Mouse (Mus musculus) hindbrain, embryonic 12.5 days (tissue): ENCODE data around the gene Pald1. TPM values are rescaled to one million over a fixed set of nuclear protein-coding genes. Genes with fewer than 3 reads are reported as not detected.
A peak's percentile ranks its signal among the peaks of the same experiment; 100 is the strongest.

ENCODE experiments used
- ATAC-seq: fragments of 200-750 bp; cut with Nextera tagmentation; 2 replicates; pipeline ENCODE4 v1.8.0; 2017; ENCODE audit warnings: moderate TSS enrichment; ENCODE audit not compliant: low FRiP score
- H3K27ac ChIP-seq: fragments of 300-500 bp; sonication (generic); 2 replicates; pipeline ENCODE4 v1.5.1; 2016; ENCODE audit warnings: mild to moderate bottlenecking
- H3K27me3 ChIP-seq: fragments of 300-500 bp; sonication (generic); 2 replicates; pipeline ENCODE4 v1.6.1; 2016; ENCODE audit warnings: mild to moderate bottlenecking
- H3K36me3 ChIP-seq: fragments of 300-500 bp; sonication (generic); 2 replicates; pipeline ENCODE4 v1.6.1; 2016; ENCODE audit warnings: mild to moderate bottlenecking
- H3K4me1 ChIP-seq: fragments of 300-500 bp; sonication (generic); 2 replicates; pipeline ENCODE4 v1.6.1; 2016
- H3K4me2 ChIP-seq: fragments of 300-500 bp; sonication (generic); replicated peaks from 2 replicates; pipeline ENCODE4 v1.6.1; 2016; ENCODE audit warnings: mild to moderate bottlenecking
- H3K4me3 ChIP-seq: fragments of 300-500 bp; sonication (generic); 2 replicates; pipeline ENCODE4 v1.5.1; 2016; ENCODE audit warnings: mild to moderate bottlenecking
- H3K9ac ChIP-seq: fragments of 300-500 bp; sonication (generic); 2 replicates; pipeline ENCODE4 v1.6.1; 2016; ENCODE audit warnings: mild to moderate bottlenecking, moderate library complexity
- H3K9me3 ChIP-seq: fragments of 300-500 bp; sonication (generic); replicated peaks from 2 replicates; pipeline ENCODE4 v1.6.1; 2016; ENCODE audit warnings: mild to moderate bottlenecking
- WGBS: fragments of 180-500 bp; shearing (Covaris S2); methylation state at CpG from one replicate; pipeline ENCODE4 v1.1.7; 2016; 5-methylcytosine and 5-hydroxymethylcytosine counted together
- polyA plus RNA-seq: library from polyadenylated mRNA; unstranded; fragments of >200 nt; fragmentation: Nextera tagmentation; extraction: Ambion mirVana; gene quantifications from 2 replicates; pipeline ENCODE4 v1.2.1, GENCODE M21; 2016

Pald1 gene
- polyA plus RNA-seq, result 34.5 and 39.3 TPM in 2 replicates

- under 1% methylated on average over 60 of the region's 60 CpGs for whole genome bisulfite sequencing
- Histone ChIP-seq H3K4me1 (peaks cover 36% of the 10 kb centered on the region), H3K9ac (peak within 1 kb of the TSS; percentile 61), H3K4me3 (peak within 1 kb of the TSS; percentile 63), H3K36me3 (no peaks in the 10 kb centered on the region), H3K9me3 (no peaks in the 10 kb centered on the region), H3K27me3 (peaks cover 26% of the 10 kb centered on the region), H3K4me2 (peak within 1 kb of the TSS; percentile 70), H3K27ac (peak within 1 kb of the TSS; percentile 46)
- peak; percentile 89 for ATAC-seq
Measured at GRCm38 (mm10) chr10:61383021-61383714, at the start of gene Pald1. TSS of gene Pald1 (minus strand) at chr10:61383530.

DNA sequence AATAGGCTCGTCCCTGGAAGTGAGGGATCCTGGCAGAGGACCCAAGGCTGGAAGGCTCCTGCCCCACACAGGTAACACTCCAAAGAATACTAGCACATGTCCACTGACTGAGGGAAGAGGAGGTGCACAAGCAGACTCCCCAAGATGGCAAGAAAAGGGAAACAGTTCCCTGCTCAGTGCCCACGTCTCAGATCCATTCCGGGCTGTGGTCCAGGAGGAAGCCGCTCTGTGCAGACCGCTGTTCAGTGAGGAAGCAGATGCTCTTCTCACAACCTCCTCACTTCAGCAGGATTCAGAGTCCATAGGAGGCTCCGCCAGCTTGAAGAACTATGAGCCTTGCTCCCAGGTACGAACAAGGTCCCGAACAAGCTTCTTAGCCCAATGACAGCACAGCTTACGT, 48.0 kb upstream of the Pald1 start:
- no peak for ATAC-seq
- peaks cover 4% of the 10 kb centered on the region for H3K4me1 ChIP-seq
- H3K27ac ChIP-seq, result no peak overlapping the region
- no peak overlapping the region for H3K4me2 ChIP-seq
- H3K36me3 ChIP-seq, result peaks cover 47% of the 10 kb centered on the region
- 97% methylated on average over 9 of the region's 9 CpGs for WGBS
- no peak overlapping the region for H3K4me3 ChIP-seq
- H3K9ac ChIP-seq, result no peak overlapping the region
- H3K9me3 ChIP-seq, result no peaks in the 10 kb centered on the region
- H3K27me3 ChIP-seq, result no peaks in the 10 kb centered on the region

DNA sequence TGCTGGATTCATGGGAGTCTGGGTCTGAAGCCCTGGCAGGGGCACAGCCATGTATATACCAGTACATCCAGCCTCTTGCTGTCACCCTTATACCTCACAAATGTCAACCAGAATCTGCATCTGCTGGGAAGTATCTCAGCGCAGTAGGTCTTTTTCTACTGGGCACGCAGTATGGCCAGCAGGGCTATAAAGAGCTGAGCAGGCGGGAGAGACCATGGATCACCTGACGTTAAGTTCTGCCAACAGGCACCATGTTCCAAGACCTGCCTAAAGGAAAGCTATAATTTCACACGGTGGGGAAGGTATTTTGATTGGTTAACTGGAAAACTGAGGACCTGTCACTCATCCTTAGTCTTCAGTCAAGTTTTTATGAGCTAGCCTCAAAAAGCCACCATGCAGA, 45.7 kb upstream of the Pald1 start:
- no peaks in the 10 kb centered on the region for H3K27me3 ChIP-seq
- no peak overlapping the region for H3K9ac ChIP-seq
- no peak overlapping the region for H3K27ac ChIP-seq
- H3K4me3 ChIP-seq, result no peak overlapping the region
- ATAC-seq, result no peak
- 92% methylated on average over 5 of the region's 5 CpGs for WGBS
- H3K4me1 ChIP-seq, result peaks cover 13% of the 10 kb centered on the region
- H3K36me3 ChIP-seq, result peaks cover 39% of the 10 kb centered on the region
- no peak overlapping the region for H3K4me2 ChIP-seq
- no peaks in the 10 kb centered on the region for H3K9me3 ChIP-seq

DNA sequence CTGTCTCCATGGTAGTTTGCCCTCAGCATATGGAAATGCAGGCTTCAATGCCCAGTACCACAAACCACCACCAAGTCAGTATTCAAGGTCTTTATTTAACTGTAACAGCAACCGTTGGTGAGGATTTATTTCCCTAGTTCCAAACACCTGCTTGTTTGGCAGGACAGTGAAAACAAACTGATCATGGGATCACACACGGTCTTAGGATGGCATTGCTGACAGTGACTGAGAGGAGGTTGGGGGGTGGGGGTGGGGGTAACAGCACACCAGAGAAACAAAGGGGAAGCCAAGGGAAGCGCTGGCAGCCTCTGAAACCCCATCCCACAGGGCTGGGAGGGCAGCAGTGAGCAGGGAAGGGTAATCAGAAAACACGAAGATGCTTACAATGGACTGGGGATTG, 45.1 kb upstream of the Pald1 start:
- H3K4me3 ChIP-seq, result no peak overlapping the region
- H3K36me3 ChIP-seq, result peaks cover 33% of the 10 kb centered on the region
- no peak overlapping the region for H3K27ac ChIP-seq
- no peaks in the 10 kb centered on the region for H3K9me3 ChIP-seq
- no peak for ATAC-seq
- H3K9ac ChIP-seq, result no peak overlapping the region
- H3K27me3 ChIP-seq, result peaks cover under 1% of the 10 kb centered on the region; the same call in 1 of the 2 replicates
- no peak overlapping the region for H3K4me2 ChIP-seq
- peaks cover 13% of the 10 kb centered on the region for H3K4me1 ChIP-seq
- 60% methylated on average over 4 of the region's 4 CpGs for WGBS

GRCm38 (mm10) chr10:61427951-61428350, 44.6 kb upstream of the Pald1 start:
- Histone ChIP-seq H3K27me3 (peaks cover 5% of the 10 kb centered on the region; the same call in 1 of the 2 replicates), H3K9me3 (no peaks in the 10 kb centered on the region), H3K36me3 (peaks cover 28% of the 10 kb centered on the region), H3K4me3 (no peak overlapping the region), H3K9ac (no peak overlapping the region), H3K4me1 (peaks cover 13% of the 10 kb centered on the region), H3K27ac (no peak overlapping the region), H3K4me2 (no peak overlapping the region)
- WGBS, result 92% methylated on average over 6 of the region's 6 CpGs
- no peak for ATAC-seq

GRCm38 (mm10) chr10:61426251-61426757, 43.0 kb upstream of the Pald1 start:
- Histone ChIP-seq H3K36me3 (peaks cover 21% of the 10 kb centered on the region), H3K27me3 (peaks cover 8% of the 10 kb centered on the region; the same call in 1 of the 2 replicates), H3K27ac (no peak overlapping the region), H3K4me1 (peaks cover 13% of the 10 kb centered on the region), H3K4me2 (no peak overlapping the region), H3K9me3 (no peaks in the 10 kb centered on the region), H3K9ac (no peak overlapping the region), H3K4me3 (no peak overlapping the region)
- WGBS, result 57% methylated on average over 2 of the region's 2 CpGs
- ATAC-seq, result no peak

- Histone ChIP-seq H3K4me1 (peaks cover 13% of the 10 kb centered on the region), H3K9ac (no peak overlapping the region), H3K36me3 (peaks cover 8% of the 10 kb centered on the region), H3K4me2 (no peak overlapping the region), H3K9me3 (no peaks in the 10 kb centered on the region), H3K27me3 (peaks cover 19% of the 10 kb centered on the region), H3K4me3 (no peak overlapping the region), H3K27ac (no peak overlapping the region)
- WGBS, result 79% methylated on average over 2 of the region's 2 CpGs
- no peak for ATAC-seq
Measured at GRCm38 (mm10) chr10:61425047-61425446, 41.7 kb upstream of the Pald1 start.

DNA sequence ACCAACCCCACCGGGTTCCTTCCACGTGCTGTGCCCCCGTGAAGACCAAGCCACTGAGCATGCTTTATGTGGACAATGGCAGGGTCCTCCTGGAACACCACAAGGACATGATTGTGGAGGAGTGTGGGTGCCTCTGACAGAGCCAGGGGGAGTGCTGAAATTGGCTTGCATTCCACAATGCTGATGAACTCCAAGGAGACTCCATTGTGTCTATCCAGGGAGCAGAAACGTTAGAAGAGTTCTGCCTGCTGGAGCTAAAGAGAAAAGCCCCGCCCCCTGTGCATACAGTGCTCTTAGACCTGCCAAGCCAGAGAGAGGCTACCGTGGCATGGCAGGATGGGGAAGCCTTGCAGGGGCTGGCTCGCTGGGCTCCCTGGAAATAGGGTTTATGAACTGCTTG, 41.2 kb upstream of the Pald1 start:
- 26% methylated on average over 7 of the region's 7 CpGs for WGBS
- Histone ChIP-seq H3K27ac (0 out of 2 replicates have a peak overlapping the region, but pooled peaks have one; percentile 1), H3K27me3 (peaks cover 25% of the 10 kb centered on the region), H3K4me1 (peaks cover 13% of the 10 kb centered on the region), H3K4me3 (no peak overlapping the region), H3K36me3 (peaks cover 3% of the 10 kb centered on the region; the same call in 1 of the 2 replicates), H3K9me3 (no peaks in the 10 kb centered on the region), H3K4me2 (0 out of 2 replicates have a peak overlapping the region, but pooled peaks have one; percentile 13), H3K9ac (no peak overlapping the region)
- ATAC-seq, result peak; percentile 36; the same call in 1 of the 2 replicates

DNA sequence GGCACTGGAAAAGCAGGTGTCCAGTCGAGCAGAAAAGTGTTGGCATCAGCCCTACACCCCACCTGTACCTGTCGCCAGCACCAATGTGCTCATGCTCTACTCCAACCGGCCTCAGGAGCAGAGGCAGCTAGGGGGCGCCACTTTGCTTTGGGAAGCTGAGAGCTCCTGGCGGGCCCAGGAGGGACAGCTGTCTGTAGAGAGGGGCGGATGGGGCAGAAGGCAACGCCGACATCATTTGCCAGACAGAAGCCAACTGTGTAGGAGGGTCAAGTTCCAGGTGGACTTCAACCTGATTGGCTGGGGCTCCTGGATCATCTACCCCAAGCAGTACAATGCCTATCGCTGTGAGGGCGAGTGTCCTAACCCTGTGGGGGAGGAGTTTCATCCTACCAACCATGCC, 40.0 kb upstream of the Pald1 start:
- no peak overlapping the region for H3K4me3 ChIP-seq
- peaks cover 37% of the 10 kb centered on the region for H3K27me3 ChIP-seq
- no peak overlapping the region for H3K9ac ChIP-seq
- no peak for ATAC-seq
- H3K36me3 ChIP-seq, result no peaks in the 10 kb centered on the region
- H3K4me2 ChIP-seq, result no peak overlapping the region
- H3K9me3 ChIP-seq, result no peaks in the 10 kb centered on the region
- H3K27ac ChIP-seq, result no peak overlapping the region
- H3K4me1 ChIP-seq, result peaks cover 11% of the 10 kb centered on the region
- 50% methylated on average over 10 of the region's 10 CpGs for WGBS

- no peak for ATAC-seq
- WGBS, result 86% methylated on average over 12 of the region's 12 CpGs
- H3K9me3 ChIP-seq, result no peaks in the 10 kb centered on the region
Measured at GRCm38 (mm10) chr10:61422861-61423260, 39.5 kb upstream of the Pald1 start.

GRCm38 (mm10) chr10:61420011-61420410, 36.7 kb upstream of the Pald1 start:
- no peak overlapping the region for H3K4me3 ChIP-seq
- H3K36me3 ChIP-seq, result no peaks in the 10 kb centered on the region
- H3K27ac ChIP-seq, result no peak overlapping the region
- H3K27me3 ChIP-seq, result peaks cover 67% of the 10 kb centered on the region
- 77% methylated on average over 4 of the region's 4 CpGs for WGBS
- H3K4me1 ChIP-seq, result peaks cover 15% of the 10 kb centered on the region
- no peak overlapping the region for H3K9ac ChIP-seq
- no peak overlapping the region for H3K4me2 ChIP-seq
- no peak for ATAC-seq
- H3K9me3 ChIP-seq, result no peaks in the 10 kb centered on the region

More at GRCm38 (mm10) chr10:61422861-61423260, 39.5 kb upstream of the Pald1 start:
- no peak overlapping the region for H3K4me2 ChIP-seq
- no peak overlapping the region for H3K27ac ChIP-seq
- H3K4me3 ChIP-seq, result no peak overlapping the region
- H3K36me3 ChIP-seq, result no peaks in the 10 kb centered on the region
- peaks cover 41% of the 10 kb centered on the region for H3K27me3 ChIP-seq
- peaks cover 15% of the 10 kb centered on the region for H3K4me1 ChIP-seq
- no peak overlapping the region for H3K9ac ChIP-seq

GRCm38 (mm10) chr10:61419146-61419545, 35.8 kb upstream of the Pald1 start:
- WGBS, result 3% methylated on average over 24 of the region's 24 CpGs
- ATAC-seq, result no peak
- H3K9me3 ChIP-seq, result no peaks in the 10 kb centered on the region
- no peak overlapping the region for H3K9ac ChIP-seq
- H3K27me3 ChIP-seq, result peaks cover 67% of the 10 kb centered on the region
- no peaks in the 10 kb centered on the region for H3K36me3 ChIP-seq
- 0 out of 2 replicates have a peak overlapping the region, but pooled peaks have one; percentile 80 for H3K4me2 ChIP-seq
- H3K4me3 ChIP-seq, result no peak overlapping the region
- peaks cover 7% of the 10 kb centered on the region for H3K4me1 ChIP-seq
- no peak overlapping the region for H3K27ac ChIP-seq
